Comparison of ENCODE assay signal across 9 mouse cellular contexts in the genomic region with DNA sequence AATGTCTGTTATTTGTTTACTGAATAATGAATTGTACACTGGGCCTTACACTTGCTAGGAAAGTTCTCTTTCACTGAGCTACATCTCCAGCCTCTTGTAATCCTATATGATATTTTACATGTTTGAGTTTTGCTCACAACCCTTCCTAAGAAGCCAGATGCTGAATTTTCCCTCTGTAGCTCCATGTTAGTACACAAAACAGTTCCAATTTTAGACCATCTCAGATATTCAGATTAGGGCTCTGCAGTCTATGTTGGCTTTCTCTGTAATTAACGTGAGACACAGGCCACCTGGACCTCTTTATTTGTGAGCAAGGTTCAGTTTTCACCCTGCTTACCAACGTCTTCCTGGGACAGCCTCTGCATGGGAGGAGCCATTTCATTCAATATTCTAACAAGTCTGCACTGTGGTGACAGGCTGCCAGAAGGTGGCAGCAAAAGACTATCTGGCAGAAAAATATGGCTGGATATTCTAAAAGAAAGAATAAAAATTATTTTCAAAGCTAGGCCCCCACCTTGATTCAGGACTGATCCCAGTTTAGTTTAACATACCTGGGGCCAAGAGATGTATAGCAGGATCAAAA.
A peak's percentile ranks its signal among the peaks of the same experiment; 100 is the strongest.
DNase-seq lines count a peak whose midpoint lies in the region; ATAC-seq lines count a peak whose summit lies in the region.
"Had no signal": no experiment of that assay in that cellular context is flagged by ENCODE, and none has a peak within 500 bp of the region (broad histone marks: within the 10 kb centered on the region; RNA-seq: fewer than 3 reads in every experiment).

No protein-coding gene starts in this region.

- WGBS in forebrain, embryonic 10.5 days = 8% methylated on average over 2 of the region's 2 CpGs
- WGBS in intestine, embryonic 15.5 days = 5% methylated on average over 2 of the region's 2 CpGs

- H3K4me3 ChIP-seq in forebrain, embryonic 10.5 days = no peak overlapping the region
- no peak overlapping the region for H3K4me3 ChIP-seq in intestine, embryonic 15.5 days (replicated peaks)

- H3K9me3 ChIP-seq in forebrain, embryonic 10.5 days = no peaks in the 10 kb centered on the region
- H3K9me3 ChIP-seq in intestine, embryonic 15.5 days = no peaks in the 10 kb centered on the region

- peak; percentile 4 for DNase-seq in gastrocnemius, postnatal 10 days
- DNase-seq in gastrocnemius, postnatal 14 days = no peak
- peak; percentile 51 for DNase-seq in adrenal gland, postnatal 10 days
- DNase-seq in forebrain, embryonic 10.5 days (ENCODE audit: extremely low spot score, low spot score) = peak; percentile 17
- DNase-seq in left cerebral cortex, postnatal 10 days (ENCODE audit: extremely low spot score in 1 of 2, low spot score in 2 of 2) = peak; percentile 25 to 36
- DNase-seq in naive thymus-derived CD4-positive, alpha-beta T cell, adult 2 months (ENCODE audit: low read depth) = peak; percentile 1
- DNase-seq in c-Kit-positive CD71-positive TER-119-positive erythroid progenitor cells, embryonic 14.5 days (ENCODE audit: low spot score) = no peak

- no peak overlapping the region for H3K9ac ChIP-seq in intestine, embryonic 15.5 days

- intact Hi-C loops in gastrocnemius, postnatal 14 days (cut with DNase I; ENCODE audit: low total_unique reads) = no loop called here
- intact Hi-C loops in left cerebral cortex, postnatal 10 days (cut with DNase I) = no loop called here

- no peak overlapping the region for H3K4me2 ChIP-seq in intestine, embryonic 15.5 days (replicated peaks)

- H3K27ac ChIP-seq in forebrain, embryonic 10.5 days = no peak overlapping the region
- H3K27ac ChIP-seq in intestine, embryonic 15.5 days = no peak overlapping the region

- no peaks in the 10 kb centered on the region for H3K36me3 ChIP-seq in forebrain, embryonic 10.5 days (replicated peaks)
- no peaks in the 10 kb centered on the region for H3K36me3 ChIP-seq in intestine, embryonic 15.5 days

- ATAC-seq in intestine, embryonic 15.5 days = peak; percentile 76

- H3K4me1 ChIP-seq in forebrain, embryonic 10.5 days = no peaks in the 10 kb centered on the region
- H3K4me1 ChIP-seq in intestine, embryonic 15.5 days (replicated peaks) = no peaks in the 10 kb centered on the region

- no peaks in the 10 kb centered on the region for H3K27me3 ChIP-seq in forebrain, embryonic 10.5 days (ENCODE audit: poor library complexity, severe bottlenecking)
- no peaks in the 10 kb centered on the region for H3K27me3 ChIP-seq in intestine, embryonic 15.5 days (replicated peaks)
- H3K27me3 ChIP-seq: CH12.LX had no signal

Comparison
In these comparisons a context has a peak if more than half of its experiments do, and no peak if none do; other contexts are left out.
1. DNase-seq: peak in gastrocnemius, postnatal 10 days (single experiment), adrenal gland, postnatal 10 days (single experiment), forebrain, embryonic 10.5 days (single experiment), left cerebral cortex, postnatal 10 days (2 of 2) and naive thymus-derived CD4-positive, alpha-beta T cell, adult 2 months (single experiment); none in gastrocnemius, postnatal 14 days (single experiment) and c-Kit-positive CD71-positive TER-119-positive erythroid progenitor cells, embryonic 14.5 days (single experiment).